Mouse (Mus musculus) heart, postnatal 14 days (tissue): Measurements from ENCODE around the gene Hist1h2bk. TPM values are rescaled to one million over a fixed set of nuclear protein-coding genes. Genes with fewer than 3 reads are reported as not detected.

Experiments used
- DNase-seq, 2 experiments: peaks; one replicate each; pipeline ENCODE4 v3.0.0; 2021 to 2022
- intact Hi-C: fragments of 180-260 bp; cut with DNase I; formaldehyde crosslinking; loops from one replicate; pipeline ENCODE4 v1.15.1; 2025
- total RNA-seq, 2 experiments: library from RNA; stranded (reverse); gene quantifications; 2 replicates each; pipeline ENCODE4 v1.2.3; 2021

Gene Hist1h2bk
- total RNA-seq, 2 experiments from 2014 or later, result 67.9 to 160 TPM

- intact Hi-C loops, result loop anchor here (5.0 kb wide), 1 partner anchor 1535 kb away; the partner anchor contains the start of genes Hist1h2ad, Hist1h2ae, Hist1h2bf and Hist1h2bg
- DNase-seq, result no peak
Observed at GRCm38 (mm10) chr13:22036986-22037385, 1.3 kb downstream of the Hist1h2bk start.

- DNase-seq, result no peak
- intact Hi-C loops, result loop anchor here (5.0 kb wide), 1 partner anchor 1535 kb away; the partner anchor contains the start of genes Hist1h2ad, Hist1h2ae, Hist1h2bf and Hist1h2bg
Observed at GRCm38 (mm10) chr13:22037415-22037814, 1.7 kb downstream of the Hist1h2bk start.

GRCm38 (mm10) chr13:22039364-22039763 lies 3.7 kb downstream of the Hist1h2bk start:
- DNase-seq, result no peak
- intact Hi-C loops, result loop anchor here (5.0 kb wide), 1 partner anchor 1533 kb away; the partner anchor contains the start of genes Hist1h2ad, Hist1h2ae, Hist1h2bf and Hist1h2bg

- intact Hi-C loops, result loop anchor here (5.0 to 10.0 kb wide), 5 partner anchors 1532 to 1722 kb away; partner anchors contain the start of genes Hist1h1a, Hist1h2ac, Hist1h2ad and Hist1h2ae
- no peak for DNase-seq
Observed at GRCm38 (mm10) chr13:22039951-22040463, 4.3 kb downstream of the Hist1h2bk start.

- intact Hi-C loops, result loop anchor here (5.0 to 10.0 kb wide), 4 partner anchors 1554 to 1722 kb away; partner anchors contain the start of genes Hist1h1a, Hist1h2ac, Hist1h2bb and Hist1h2bc
- DNase-seq, result no peak
Observed at GRCm38 (mm10) chr13:22040464-22041141, 4.9 kb downstream of the Hist1h2bk start.

GRCm38 (mm10) chr13:22041142-22041536 lies 5.5 kb downstream of the Hist1h2bk start, which contains the start of gene Hist1h4i:
Gene Hist1h4i, minus strand, starts transcription at chr13:22041362.
- DNase-seq, result peak; percentile 93 to 97
- intact Hi-C loops, result loop anchor here (5.0 to 10.0 kb wide), 4 partner anchors 1554 to 1721 kb away; partner anchors contain the start of genes Hist1h1a, Hist1h2ac, Hist1h2bb and Hist1h2bc

- intact Hi-C loops, result loop anchor here (5.0 to 10.0 kb wide), 4 partner anchors 1553 to 1720 kb away; partner anchors contain the start of genes Hist1h1a, Hist1h2ac, Hist1h2bb and Hist1h2bc
- no peak for DNase-seq
Observed at GRCm38 (mm10) chr13:22041651-22042567, 6.2 kb downstream of the Hist1h2bk start.

- intact Hi-C loops, result loop anchor here (5.0 to 10.0 kb wide), 4 partner anchors 1552 to 1719 kb away; partner anchors contain the start of genes Hist1h1a, Hist1h2ac, Hist1h2bb and Hist1h2bc
- peak; percentile 78 to 84 for DNase-seq
Observed at GRCm38 (mm10) chr13:22042568-22043502, 7.2 kb downstream of the Hist1h2bk start, which contains the start of the genes Hist1h2ag and Hist1h2bj. Gene Hist1h2ag, minus strand, starts transcription at chr13:22042944. Gene Hist1h2bj, plus strand, starts transcription at chr13:22043214.

- DNase-seq, result no peak
- intact Hi-C loops, result loop anchor here (5.0 to 10.0 kb wide), 4 partner anchors 1551 to 1719 kb away; partner anchors contain the start of genes Hist1h1a, Hist1h2ac, Hist1h2bb and Hist1h2bc
Observed at GRCm38 (mm10) chr13:22043503-22044431, 8.1 kb downstream of the Hist1h2bk start.

- no peak for DNase-seq
- intact Hi-C loops, result loop anchor here (5.0 to 10.0 kb wide), 4 partner anchors 1550 to 1718 kb away; partner anchors contain the start of genes Hist1h1a, Hist1h2ac, Hist1h2bb and Hist1h2bc
Observed at GRCm38 (mm10) chr13:22044432-22045155, 8.9 kb downstream of the Hist1h2bk start.

- intact Hi-C loops, result loop anchor here (10.0 kb wide), 1 partner anchor 1549 kb away; no protein-coding TSS in a partner anchor
Observed at GRCm38 (mm10) chr13:22045311-22045710, 9.6 kb downstream of the Hist1h2bk start.

GRCm38 (mm10) chr13:22049041-22049440 lies 13.4 kb downstream of the Hist1h2bk start:
- intact Hi-C loops, result loop anchor here (10.0 kb wide), 1 partner anchor 1546 kb away; no protein-coding TSS in a partner anchor
- DNase-seq, result no peak

More at GRCm38 (mm10) chr13:22045311-22045710, 9.6 kb downstream of the Hist1h2bk start:
- DNase-seq, result no peak

GRCm38 (mm10) chr13:22049737-22050440 lies 14.2 kb downstream of the Hist1h2bk start:
- intact Hi-C loops, result loop anchor here (10.0 kb wide), 1 partner anchor 1545 kb away; no protein-coding TSS in a partner anchor
- peak in 1 of 2 experiments; percentile 13 for DNase-seq

GRCm38 (mm10) chr13:22050591-22051522 lies 15.2 kb downstream of the Hist1h2bk start:
- DNase-seq, result peak; percentile 90
- intact Hi-C loops, result no loop called here

GRCm38 (mm10) chr13:22051523-22051859 lies 15.8 kb downstream of the Hist1h2bk start:
- intact Hi-C loops, result no loop called here
- no peak for DNase-seq
